Mouse (Mus musculus): ENCODE data around the gene Cpne8. TPM values are rescaled to one million over a fixed set of nuclear protein-coding genes. Genes with fewer than 3 reads are reported as not detected.

The Cpne8 gene
- polyA plus RNA-seq (2015; fragmentation: Nextera tagmentation; extraction: Ambion mirVana), result 7.4 and 7.9 TPM in 2 replicates

DNA sequence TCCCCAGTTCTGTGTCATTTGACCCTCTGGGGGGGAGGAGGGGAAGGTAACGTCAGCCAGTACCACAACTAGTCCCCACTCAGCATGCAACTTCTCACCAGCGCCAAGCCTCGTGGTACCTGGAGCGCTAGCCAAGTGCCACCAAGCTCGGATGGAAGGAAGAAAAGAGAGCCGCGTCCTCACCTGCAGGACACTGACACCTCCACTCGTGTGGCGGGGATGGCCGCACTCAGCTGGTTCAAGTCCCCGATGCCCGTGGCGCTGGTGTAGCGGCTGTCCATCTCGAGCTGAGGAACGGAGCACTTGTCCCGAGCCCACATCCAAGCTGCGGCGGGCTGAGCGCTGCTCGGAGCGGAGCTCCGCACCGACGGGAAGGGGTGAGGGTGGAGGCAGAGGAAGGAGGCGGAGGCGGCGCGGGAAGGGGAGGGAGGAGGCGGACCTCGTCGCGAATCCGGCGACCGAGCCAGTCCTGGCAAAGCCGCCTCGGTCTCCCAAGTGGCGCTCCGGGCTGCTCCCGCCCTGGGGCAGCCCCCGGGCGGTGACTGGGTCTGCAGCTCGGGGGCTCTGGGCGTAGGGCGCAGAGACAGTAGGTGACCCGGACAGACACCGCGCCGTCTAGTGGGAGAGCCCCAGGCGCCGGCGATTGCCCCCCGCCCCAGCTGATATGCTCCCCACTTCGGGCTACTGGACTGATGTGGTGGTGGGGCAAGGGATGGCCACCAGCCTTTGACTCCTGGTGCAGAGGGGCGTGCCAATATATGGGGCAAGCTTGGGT lies at the start of gene Cpne8:
TSS of gene Cpne8 (minus strand) at position 448 of the 775 bp plus-strand sequence.
- peak; percentile 66 for ATAC-seq (replicated peaks; ENCODE audit: insufficient number of reproducible peaks, insufficient read depth, low FRiP score, low read depth)
- H3K9me3 ChIP-seq (replicated peaks), result no peaks in the 10 kb centered on the region
- H3K9ac ChIP-seq, result peak within 1 kb of the TSS; percentile 67
- under 1% methylated on average over 53 of the region's 56 CpGs for WGBS
- peak within 1 kb of the TSS; percentile 36; the same call in 1 of the 2 replicates for H3K27ac ChIP-seq
- H3K4me1 ChIP-seq (replicated peaks), result peaks cover 12% of the 10 kb centered on the region
- H3K4me2 ChIP-seq, result peak within 1 kb of the TSS; percentile 98
- H3K36me3 ChIP-seq, result no peaks in the 10 kb centered on the region
- H3K27me3 ChIP-seq, result no peaks in the 10 kb centered on the region
- H3K4me3 ChIP-seq, result peak within 1 kb of the TSS; percentile 79

DNA sequence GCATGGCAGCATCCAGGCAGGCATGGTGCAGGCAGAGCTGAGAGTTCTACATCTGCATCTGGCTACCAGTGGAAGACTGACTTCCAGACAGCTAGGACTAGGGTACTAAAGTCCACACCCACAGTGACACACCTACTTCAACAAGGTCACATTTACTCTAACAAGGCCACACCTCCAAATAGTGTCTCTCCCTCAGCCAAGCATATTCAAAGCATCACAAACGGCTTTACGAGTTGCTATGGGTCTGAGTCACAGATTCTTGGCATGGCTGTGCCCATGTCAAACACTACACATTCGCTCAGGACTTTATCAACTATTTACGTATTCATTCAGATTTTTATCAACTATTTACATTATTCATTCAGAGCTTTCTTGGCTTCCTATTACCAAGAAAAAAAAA lies 38.5 kb upstream of the Cpne8 start:
- Histone ChIP-seq H3K4me1 (replicated peaks) (no peaks in the 10 kb centered on the region), H3K9me3 (replicated peaks) (no peaks in the 10 kb centered on the region), H3K9ac (no peak overlapping the region), H3K27me3 (no peaks in the 10 kb centered on the region), H3K27ac (no peak overlapping the region), H3K36me3 (no peaks in the 10 kb centered on the region), H3K4me2 (no peak overlapping the region), H3K4me3 (no peak overlapping the region)
- ATAC-seq (replicated peaks; ENCODE audit: insufficient number of reproducible peaks, insufficient read depth, low FRiP score, low read depth), result no peak
- WGBS, result 73% methylated on average over 4 of the region's 4 CpGs

- WGBS, result 76% methylated on average over 7 of the region's 7 CpGs
- H3K9ac ChIP-seq, result no peak overlapping the region
- H3K4me1 ChIP-seq (replicated peaks), result no peaks in the 10 kb centered on the region
- H3K27me3 ChIP-seq, result no peaks in the 10 kb centered on the region
- no peak for ATAC-seq (replicated peaks; ENCODE audit: insufficient number of reproducible peaks, insufficient read depth, low FRiP score, low read depth)
- H3K9me3 ChIP-seq (replicated peaks), result no peaks in the 10 kb centered on the region
- no peak overlapping the region for H3K4me2 ChIP-seq
- no peak overlapping the region for H3K27ac ChIP-seq
- no peak overlapping the region for H3K4me3 ChIP-seq
- no peaks in the 10 kb centered on the region for H3K36me3 ChIP-seq
Observed at GRCm38 (mm10) chr15:90709296-90709695, 30.1 kb upstream of the Cpne8 start.

DNA sequence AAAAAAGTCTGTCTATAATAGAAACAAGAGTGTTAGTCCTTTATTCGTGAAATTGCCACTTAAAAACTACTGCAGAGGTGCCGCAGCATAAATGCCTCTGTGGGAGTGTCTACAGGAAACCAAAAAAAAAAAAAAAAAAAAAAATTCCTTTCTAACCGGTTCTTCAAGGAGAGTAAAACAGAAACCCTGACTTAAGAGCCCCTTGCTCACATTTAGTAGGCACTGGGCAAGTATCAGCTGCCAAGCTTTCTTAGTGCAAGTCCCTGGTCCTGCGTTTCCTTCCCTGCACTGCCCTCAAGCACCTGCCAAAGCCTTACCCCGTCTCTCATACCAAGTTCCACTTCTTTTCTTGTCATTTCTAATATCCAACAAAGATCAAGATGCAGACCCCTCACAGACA lies 25.1 kb upstream of the Cpne8 start:
- Histone ChIP-seq H3K4me2 (no peak overlapping the region), H3K27ac (no peak overlapping the region), H3K9me3 (replicated peaks) (no peaks in the 10 kb centered on the region), H3K9ac (no peak overlapping the region), H3K4me1 (replicated peaks) (no peaks in the 10 kb centered on the region), H3K36me3 (no peaks in the 10 kb centered on the region), H3K4me3 (no peak overlapping the region), H3K27me3 (no peaks in the 10 kb centered on the region)
- 64% methylated on average over 5 of the region's 5 CpGs for WGBS
- ATAC-seq (replicated peaks; ENCODE audit: insufficient number of reproducible peaks, insufficient read depth, low FRiP score, low read depth), result no peak

DNA sequence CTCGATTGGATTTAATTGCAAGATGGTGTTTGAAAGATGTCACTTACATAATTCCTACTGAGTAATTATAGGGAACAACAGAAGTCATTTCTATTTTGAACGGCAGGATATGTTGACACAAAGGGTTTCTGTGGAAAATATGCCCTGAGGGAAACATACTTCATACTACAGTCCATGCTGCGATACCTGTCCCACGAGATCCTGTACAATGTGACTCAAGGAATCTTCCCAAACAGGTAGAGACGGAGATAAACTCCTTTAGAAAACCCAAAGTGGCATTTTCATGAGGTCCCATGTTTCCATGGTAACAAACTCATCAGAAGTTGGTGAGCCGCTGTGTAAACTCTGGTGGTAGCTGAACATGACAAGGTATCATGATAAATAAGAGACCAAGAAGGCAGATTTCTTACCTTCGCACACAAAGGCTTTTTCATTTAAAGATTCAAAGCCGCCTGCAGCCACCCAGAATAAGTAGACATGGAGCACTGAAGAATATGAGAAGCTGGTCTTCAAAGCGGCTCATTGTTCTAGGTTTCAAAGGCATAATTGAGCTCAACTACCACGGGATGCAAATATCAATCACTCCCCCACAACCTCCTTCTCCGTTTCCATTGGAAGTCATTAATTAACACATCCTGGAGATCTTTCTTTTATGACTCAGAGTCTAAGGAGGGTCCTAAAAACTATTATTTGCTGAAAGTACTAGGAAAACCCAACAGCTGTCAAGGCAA lies 24.4 kb upstream of the Cpne8 start:
- Histone ChIP-seq H3K9me3 (replicated peaks) (no peaks in the 10 kb centered on the region), H3K27ac (no peak overlapping the region), H3K9ac (no peak overlapping the region), H3K27me3 (no peaks in the 10 kb centered on the region), H3K36me3 (no peaks in the 10 kb centered on the region), H3K4me3 (no peak overlapping the region), H3K4me2 (no peak overlapping the region), H3K4me1 (replicated peaks) (no peaks in the 10 kb centered on the region)
- no peak for ATAC-seq (replicated peaks; ENCODE audit: insufficient number of reproducible peaks, insufficient read depth, low FRiP score, low read depth)
- WGBS, result 73% methylated on average over 11 of the region's 11 CpGs

DNA sequence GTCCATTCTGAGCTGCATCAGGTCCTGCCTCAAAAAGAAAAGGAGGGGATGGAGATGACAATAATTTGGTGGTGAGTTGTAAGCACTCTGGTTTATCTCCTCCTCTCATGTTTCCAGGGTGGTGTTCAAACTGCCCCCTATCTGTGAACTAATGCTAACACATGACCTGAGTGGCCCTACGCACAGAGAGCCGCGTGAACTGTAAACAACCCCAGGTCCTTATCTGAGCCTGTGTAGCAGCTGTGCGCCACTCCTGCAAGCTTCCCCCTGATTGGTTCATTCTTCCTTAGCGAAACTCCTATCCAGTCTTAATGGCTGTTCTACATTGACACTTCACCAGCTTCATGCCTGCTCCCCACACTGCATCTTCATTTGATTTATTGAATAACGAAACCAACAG lies 7.5 kb upstream of the Cpne8 start:
- no peak overlapping the region for H3K4me3 ChIP-seq
- ATAC-seq (replicated peaks; ENCODE audit: insufficient number of reproducible peaks, insufficient read depth, low FRiP score, low read depth), result no peak
- no peaks in the 10 kb centered on the region for H3K4me1 ChIP-seq (replicated peaks)
- no peak overlapping the region for H3K27ac ChIP-seq
- H3K9me3 ChIP-seq (replicated peaks), result no peaks in the 10 kb centered on the region
- no peaks in the 10 kb centered on the region for H3K27me3 ChIP-seq
- WGBS, result 68% methylated on average over 6 of the region's 6 CpGs
- H3K4me2 ChIP-seq, result no peak overlapping the region
- no peak overlapping the region for H3K9ac ChIP-seq
- no peaks in the 10 kb centered on the region for H3K36me3 ChIP-seq

DNA sequence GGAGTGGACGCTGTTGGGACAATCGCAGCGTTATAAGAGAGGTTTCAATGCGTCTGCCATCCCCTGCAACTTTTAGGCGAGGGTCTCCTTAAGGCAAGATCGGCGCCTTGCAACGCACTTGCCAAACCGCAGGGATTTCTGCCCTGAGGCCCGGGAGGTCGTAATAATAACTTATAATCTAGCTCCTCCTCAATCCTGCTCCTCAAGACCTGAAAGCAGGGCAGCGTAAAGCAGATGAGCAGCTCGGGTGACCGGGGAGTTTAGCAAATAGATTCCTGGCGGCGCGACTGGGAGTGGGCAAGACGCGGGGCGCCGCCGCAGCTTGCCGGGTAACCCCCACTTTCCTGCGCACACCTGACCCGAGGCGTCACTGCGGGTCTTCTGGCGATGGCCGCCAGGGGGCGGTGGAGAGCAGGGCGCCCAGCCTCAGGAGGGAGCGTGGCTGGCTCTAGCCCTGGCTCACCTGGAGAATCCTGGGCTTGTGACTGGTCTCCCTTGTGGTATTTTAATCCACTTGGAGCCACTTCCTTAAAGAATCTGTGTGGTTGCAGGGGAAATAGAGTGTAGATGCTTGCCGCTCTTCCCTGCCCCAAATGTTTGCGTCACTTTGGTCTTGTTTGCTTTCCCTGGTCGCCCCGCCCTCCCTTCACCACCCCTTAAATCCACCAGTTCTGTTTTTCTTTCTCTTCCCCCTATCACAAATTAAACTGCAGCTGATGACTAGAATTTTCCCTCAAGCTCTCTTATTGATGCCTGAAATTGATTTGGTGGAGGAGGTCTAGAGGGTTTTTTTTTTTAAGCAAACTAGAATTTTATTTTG lies 738 bp upstream of the Cpne8 start:
- peak; percentile 82 for ATAC-seq (replicated peaks; ENCODE audit: insufficient number of reproducible peaks, insufficient read depth, low FRiP score, low read depth)
- 4% methylated on average over 36 of the region's 36 CpGs for WGBS

GRCm38 (mm10) chr15:90678488-90678887 lies 744 bp downstream of the Cpne8 start:
- 4% methylated on average over 19 of the region's 19 CpGs for WGBS
- Histone ChIP-seq H3K27ac (no peak overlapping the region), H3K9me3 (replicated peaks) (no peaks in the 10 kb centered on the region), H3K4me3 (peak overlapping the region; percentile 79), H3K9ac (no peak overlapping the region), H3K36me3 (no peaks in the 10 kb centered on the region), H3K4me1 (replicated peaks) (peaks cover 12% of the 10 kb centered on the region), H3K4me2 (peak overlapping the region; percentile 98), H3K27me3 (no peaks in the 10 kb centered on the region)
- ATAC-seq (replicated peaks; ENCODE audit: insufficient number of reproducible peaks, insufficient read depth, low FRiP score, low read depth), result no peak

More for the DNA sequence above, 738 bp upstream of the Cpne8 start:
- Histone ChIP-seq H3K9ac (peak overlapping the region; percentile 67), H3K9me3 (replicated peaks) (no peaks in the 10 kb centered on the region), H3K27me3 (no peaks in the 10 kb centered on the region), H3K36me3 (no peaks in the 10 kb centered on the region), H3K4me3 (peak overlapping the region; percentile 79), H3K27ac (peak overlapping the region; percentile 36; the same call in 1 of the 2 replicates), H3K4me2 (peak overlapping the region; percentile 98), H3K4me1 (replicated peaks) (peaks cover 12% of the 10 kb centered on the region)

DNA sequence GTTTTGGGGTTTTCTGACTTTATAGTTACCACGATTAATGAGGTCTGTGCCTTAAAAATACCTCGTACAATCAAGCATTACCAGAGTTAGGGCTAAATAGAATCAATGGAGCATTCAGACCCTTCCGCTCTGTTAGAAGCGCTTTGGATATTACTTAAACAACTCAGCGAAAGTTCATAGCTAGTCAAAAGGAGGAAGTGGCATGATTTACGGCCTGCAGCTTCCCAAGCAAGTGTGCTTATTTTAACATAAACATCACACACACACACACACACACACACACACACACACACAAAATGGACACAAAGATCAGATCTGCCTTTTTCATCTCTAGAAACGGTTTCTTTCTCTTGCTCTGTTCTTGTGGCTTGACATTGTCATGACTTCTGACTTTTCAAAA lies 9.7 kb downstream of the Cpne8 start:
- Histone ChIP-seq H3K4me2 (no peak overlapping the region), H3K4me3 (no peak overlapping the region), H3K36me3 (no peaks in the 10 kb centered on the region), H3K9ac (no peak overlapping the region), H3K9me3 (replicated peaks) (no peaks in the 10 kb centered on the region), H3K27me3 (no peaks in the 10 kb centered on the region), H3K4me1 (replicated peaks) (no peaks in the 10 kb centered on the region), H3K27ac (no peak overlapping the region)
- no peak for ATAC-seq (replicated peaks; ENCODE audit: insufficient number of reproducible peaks, insufficient read depth, low FRiP score, low read depth)
- 69% methylated on average over 7 of the region's 7 CpGs for WGBS

- Histone ChIP-seq H3K4me1 (replicated peaks) (no peaks in the 10 kb centered on the region), H3K27me3 (no peaks in the 10 kb centered on the region), H3K9me3 (replicated peaks) (no peaks in the 10 kb centered on the region), H3K9ac (no peak overlapping the region), H3K36me3 (no peaks in the 10 kb centered on the region), H3K4me2 (no peak overlapping the region), H3K4me3 (no peak overlapping the region), H3K27ac (no peak overlapping the region)
- ATAC-seq (replicated peaks; ENCODE audit: insufficient number of reproducible peaks, insufficient read depth, low FRiP score, low read depth), result no peak
- 81% methylated on average over 6 of the region's 6 CpGs for WGBS
Observed at GRCm38 (mm10) chr15:90666893-90667292, 12.3 kb downstream of the Cpne8 start.

GRCm38 (mm10) chr15:90664615-90665014 lies 14.6 kb downstream of the Cpne8 start:
- no peaks in the 10 kb centered on the region for H3K9me3 ChIP-seq (replicated peaks)
- no peak overlapping the region for H3K4me3 ChIP-seq
- no peak for ATAC-seq (replicated peaks; ENCODE audit: insufficient number of reproducible peaks, insufficient read depth, low FRiP score, low read depth)
- no peak overlapping the region for H3K4me2 ChIP-seq
- no peaks in the 10 kb centered on the region for H3K27me3 ChIP-seq
- no peak overlapping the region for H3K27ac ChIP-seq
- H3K4me1 ChIP-seq (replicated peaks), result no peaks in the 10 kb centered on the region
- H3K36me3 ChIP-seq, result no peaks in the 10 kb centered on the region
- WGBS, result 78% methylated on average over 3 of the region's 3 CpGs
- no peak overlapping the region for H3K9ac ChIP-seq
